Mouse (Mus musculus) heart, adult 18-20 months (tissue): ENCODE results near the gene Fbxw22. TPM values are rescaled to one million over a fixed set of nuclear protein-coding genes. Genes with fewer than 3 reads are reported as not detected.
"Not testable (repeated sequence)": the region's sequence is repeated elsewhere in the genome, so short reads cannot be mapped to it uniquely, and the experiment has no call there.

Source experiments
- DNase-seq, 2 experiments: peaks; one replicate each; pipeline ENCODE4 v3.0.0; 2021 to 2022; ENCODE audit warnings: mixed read lengths in 1 of 2
- long read RNA-seq, 2 experiments: library from polyadenylated mRNA; stranded (forward); transcript quantifications; one replicate each; pipeline ENCODE4 v2.0.0; 2021
- total RNA-seq, 2 experiments: library from RNA; stranded (reverse); gene quantifications; 2 replicates each; pipeline ENCODE4 v1.2.3; 2021

Fbxw22 gene
- not detected for total RNA-seq
- long read RNA-seq, experiment 1: 0 reads
- long read RNA-seq, experiment 2: 0 reads

GRCm38 (mm10) chr9:109404196-109404595 lies at the start of gene Fbxw22:
Fbxw22 (minus strand) TSS chr9:109404296.
- DNase-seq: not testable (repeated sequence)

DNA sequence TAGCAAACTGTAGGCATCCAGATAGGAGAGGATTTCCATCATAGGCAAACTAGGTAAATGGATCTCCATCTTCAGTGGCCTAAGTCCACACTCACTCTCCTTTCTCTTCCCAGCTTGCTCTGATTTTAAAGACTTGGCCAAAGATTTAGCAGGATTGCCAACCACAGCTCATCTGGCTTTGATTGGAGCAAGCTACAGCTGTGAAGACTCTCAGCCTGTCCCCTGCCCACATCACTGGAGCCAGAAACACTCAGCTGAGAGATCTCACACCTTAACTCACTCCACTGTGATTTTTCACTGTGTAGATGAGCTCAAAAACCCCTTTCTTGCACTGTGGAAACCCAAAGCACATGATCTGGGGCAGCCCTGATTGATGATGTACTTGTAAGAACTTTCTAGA lies 44.9 kb upstream of the Fbxw22 start, which contains the start of gene Fbxw16:
Gene Fbxw16, minus strand, starts transcription at position 101 of the 400 bp plus-strand sequence.
- DNase-seq: no peak

GRCm38 (mm10) chr9:109432956-109433355 lies 28.9 kb upstream of the Fbxw22 start:
- DNase-seq: no peak

DNA sequence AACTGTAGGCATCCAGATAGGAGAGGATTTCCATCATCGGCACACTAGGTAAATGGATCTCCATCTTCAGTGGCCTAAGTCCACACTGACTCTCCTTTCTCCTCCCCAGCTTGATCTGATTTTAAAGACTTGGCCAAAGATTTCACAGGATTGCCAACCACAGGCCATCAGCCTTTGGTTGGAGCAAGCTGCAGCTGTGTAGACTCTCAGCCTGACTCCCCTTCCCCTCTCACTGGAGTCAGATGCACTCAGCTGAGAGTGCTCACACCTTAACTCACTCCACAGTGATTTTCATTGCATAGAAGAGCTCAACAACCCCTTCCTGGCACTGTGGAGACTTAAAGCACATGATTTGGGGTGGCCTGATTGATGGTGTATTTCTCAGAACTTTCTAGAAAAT lies 64.5 kb downstream of the Fbxw22 start, which contains the start of gene Fbxw28:
Gene Fbxw28, minus strand, starts transcription at position 101 of the 400 bp plus-strand sequence.
- DNase-seq: not testable (repeated sequence)

Other genes starting within 250 kb of the Fbxw22 start
- not detected for gene Fbxw21, start 242.3 kb downstream of the Fbxw22 start, total RNA-seq
- gene Fbxw13, start 208.3 kb downstream of the Fbxw22 start, total RNA-seq: not detected
- not detected for gene Fbxw20, start 169.5 kb downstream of the Fbxw22 start, total RNA-seq
- not detected for gene Fbxw14, start 116.6 kb downstream of the Fbxw22 start, total RNA-seq
- not detected for gene Fbxw28, start 64.6 kb downstream of the Fbxw22 start, total RNA-seq
- not detected for gene Fbxw16, start 44.8 kb upstream of the Fbxw22 start, total RNA-seq
- gene Fbxw19, start 91.6 kb upstream of the Fbxw22 start, total RNA-seq: not detected
- not detected for gene Fbxw15, start 164.0 kb upstream of the Fbxw22 start, total RNA-seq
- not detected for gene Fbxw24, start 221.8 kb upstream of the Fbxw22 start, total RNA-seq